Mouse (Mus musculus) ES-Bruce4 (cell line): Measurements from ENCODE around the gene Arfip1.

Experiments used
- CTCF ChIP-seq: IDR thresholded peaks from one replicate; pipeline ENCODE4 v1.8.1; 2011; ENCODE audit warnings: low read depth, low read length
- POLR2A ChIP-seq: IDR thresholded peaks from one replicate; pipeline ENCODE4 v1.8.1; 2011; ENCODE audit warnings: low read length; ENCODE audit not compliant: insufficient read depth

GRCm38 (mm10) chr3:84492657-84493056 lies 89.8 kb downstream of the Arfip1 start:
- TF ChIP-seq CTCF (no peak), POLR2A (no peak)
